Mouse (Mus musculus): ENCODE measurements around the gene Gm5767.

- TF ChIP-seq CTCF (IDR thresholded peaks at IDR 0.05; ENCODE audit: low read depth, low read length), result no peak
- no peak for TF ChIP-seq POLR2A (IDR thresholded peaks at IDR 0.05; ENCODE audit: extremely low read depth, insufficient read depth, low read length)
Observed at GRCm38 (mm10) chr16:8638131-8638530, 42.4 kb upstream of the Gm5767 start.
